Mouse (Mus musculus): ENCODE results near the gene Syt10.
"Not testable (repeated sequence)": the region's sequence is repeated elsewhere in the genome, so short reads cannot be mapped to it uniquely, and the experiment has no call there.

The Syt10 gene

GRCm38 (mm10) chr15:89841364-89842017 lies at the start of gene Syt10:
Gene Syt10, minus strand, starts transcription at chr15:89841860.
- no peak for DNase-seq

DNA sequence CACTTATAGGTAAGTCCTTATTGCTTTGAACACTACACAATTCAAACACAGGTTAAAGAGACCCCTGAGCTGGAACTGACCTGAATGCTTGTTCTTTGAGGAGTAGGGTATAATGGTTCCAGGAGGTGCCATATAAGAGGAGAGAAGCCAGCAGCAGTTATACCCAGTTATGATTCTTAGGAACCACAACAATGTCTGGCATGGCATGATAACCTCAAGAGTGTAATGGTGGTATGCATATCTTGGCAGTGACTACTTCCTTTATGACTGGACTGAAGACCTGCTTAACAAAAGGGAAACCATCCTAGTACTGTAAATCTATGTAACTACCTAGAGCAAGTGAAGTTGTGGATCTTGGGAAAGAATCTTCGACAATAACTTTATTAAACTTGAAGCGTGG lies 42.1 kb upstream of the Syt10 start:
- DNase-seq: no peak

GRCm38 (mm10) chr15:89878981-89879380 lies 37.3 kb upstream of the Syt10 start:
- DNase-seq: no peak

GRCm38 (mm10) chr15:89816098-89816497 lies 25.6 kb downstream of the Syt10 start:
- no peak for DNase-seq

DNA sequence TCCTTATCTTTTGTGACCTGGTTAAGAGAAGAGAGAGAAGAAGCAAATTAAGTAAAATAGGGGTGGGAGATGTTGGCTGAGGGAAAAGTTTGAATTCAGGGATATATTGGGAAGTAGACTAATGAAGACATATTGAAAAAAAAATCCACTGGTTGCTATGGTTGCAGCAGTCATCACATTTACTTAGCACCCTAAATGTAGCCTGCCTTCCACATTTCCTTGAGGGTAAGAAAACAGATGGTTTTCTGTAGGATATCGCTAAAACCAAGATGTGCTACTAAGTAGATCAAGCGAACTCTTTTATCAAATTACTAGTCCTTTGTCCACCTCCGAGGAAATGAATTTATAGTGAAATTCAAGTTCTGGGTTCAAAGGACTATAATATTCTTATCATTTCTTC lies 37.2 kb downstream of the Syt10 start:
- DNase-seq: no peak

DNA sequence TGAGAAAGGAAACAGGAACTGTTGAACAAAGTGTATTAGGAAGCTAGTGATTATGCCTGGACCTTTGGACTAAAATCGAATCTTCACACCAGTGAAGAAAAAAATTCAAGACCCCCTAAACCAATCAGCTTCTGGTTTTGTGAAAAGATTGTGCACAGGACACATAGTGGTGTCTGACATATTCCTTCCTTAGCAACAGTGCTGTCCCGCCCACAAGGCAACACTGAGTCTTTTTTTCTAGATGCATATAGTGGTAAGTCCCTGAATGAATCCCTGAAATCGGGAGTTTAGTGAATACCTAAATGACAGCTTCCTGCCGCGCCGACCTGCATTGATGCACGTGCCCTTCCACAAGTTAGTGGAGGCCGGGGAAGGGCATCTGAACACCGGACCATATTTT lies 61.7 kb downstream of the Syt10 start:
- no peak for DNase-seq

GRCm38 (mm10) chr15:89766016-89766415 lies 75.6 kb downstream of the Syt10 start:
- not testable (repeated sequence) for DNase-seq

DNA sequence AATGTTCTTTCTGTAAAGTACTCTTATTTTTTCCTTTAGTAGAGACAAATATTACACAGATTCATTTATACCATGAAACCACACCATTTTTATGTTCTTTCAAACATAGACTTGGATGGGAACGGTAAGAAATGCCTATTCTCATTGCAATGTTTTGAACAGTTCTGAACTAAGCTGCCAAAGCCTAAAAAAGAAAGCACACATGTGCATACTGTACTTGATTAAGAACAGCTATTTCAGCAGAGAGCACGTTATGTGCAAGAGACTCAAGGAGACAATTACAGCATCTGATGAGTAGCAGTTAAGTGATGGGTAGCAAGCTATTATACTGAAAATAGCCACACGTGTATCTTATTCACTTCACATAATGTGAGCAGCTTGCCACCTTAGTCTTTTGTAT lies 108.0 kb downstream of the Syt10 start:
- no peak for DNase-seq
